ENCODE assay signal across 19 mouse cellular contexts in genomic region chr17:88580556-88580955, GRCm38 (mm10). TPM values are rescaled to one million over a fixed set of nuclear protein-coding genes. Genes with fewer than 3 reads are reported as not detected.
DNase-seq lines count a peak whose midpoint lies in the region; ATAC-seq and TF ChIP-seq lines count a peak whose summit lies in the region.
"Had no signal": no experiment of that assay in that cellular context is flagged by ENCODE, and none has a peak within 500 bp of the region (broad histone marks: within the 10 kb centered on the region; RNA-seq: fewer than 3 reads in every experiment).

No protein-coding gene starts in this region.

- no peaks in the 10 kb centered on the region for H3K9me3 ChIP-seq in intestine, embryonic 16.5 days (ENCODE audit: control insufficient read depth, low read length)
- no peaks in the 10 kb centered on the region for H3K9me3 ChIP-seq in intestine, embryonic 15.5 days
- 0 out of 2 replicates have a peak, but pooled peaks cover 4% of the 10 kb centered on the region for H3K9me3 ChIP-seq in liver, postnatal 0 days (ENCODE audit: low read length)
- H3K9me3 ChIP-seq in stomach, embryonic 15.5 days: no peaks in the 10 kb centered on the region
- H3K9me3 ChIP-seq: embryonic facial prominence, embryonic 12.5 days; hindbrain, embryonic 13.5 days; limb, embryonic 13.5 days; neural tube, embryonic 12.5 days had no signal

- no peak overlapping the region for H3K4me2 ChIP-seq in intestine, embryonic 16.5 days (ENCODE audit: low read depth, low read length)
- H3K4me2 ChIP-seq in intestine, embryonic 15.5 days (replicated peaks): no peak overlapping the region
- H3K4me2 ChIP-seq in liver, postnatal 0 days (ENCODE audit: low read depth, low read length): no peak overlapping the region
- no peak overlapping the region for H3K4me2 ChIP-seq in stomach, embryonic 15.5 days
- H3K4me2 ChIP-seq: embryonic facial prominence, embryonic 12.5 days; heart, embryonic 11.5 days; hindbrain, embryonic 13.5 days; limb, embryonic 13.5 days; midbrain, embryonic 13.5 days; neural tube, embryonic 12.5 days had no signal

- H3K27me3 ChIP-seq in intestine, embryonic 16.5 days (replicated peaks; ENCODE audit: control insufficient read depth, insufficient read depth, low read length): no peaks in the 10 kb centered on the region
- no peaks in the 10 kb centered on the region for H3K27me3 ChIP-seq in intestine, embryonic 15.5 days (replicated peaks)
- no peaks in the 10 kb centered on the region for H3K27me3 ChIP-seq in liver, postnatal 0 days (ENCODE audit: insufficient read depth, low read length)
- H3K27me3 ChIP-seq in spleen, adult 2 months (ENCODE audit: control insufficient read depth, insufficient read depth, low read length): no peaks in the 10 kb centered on the region
- H3K27me3 ChIP-seq in stomach, embryonic 15.5 days (replicated peaks): no peaks in the 10 kb centered on the region
- H3K27me3 ChIP-seq: embryonic facial prominence, embryonic 12.5 days; hindbrain, embryonic 13.5 days; limb, embryonic 13.5 days; midbrain, embryonic 13.5 days; neural tube, embryonic 12.5 days had no signal

- H3K9ac ChIP-seq in intestine, embryonic 16.5 days (ENCODE audit: low read depth, low read length): no peak overlapping the region
- H3K9ac ChIP-seq in intestine, embryonic 15.5 days: no peak overlapping the region
- no peak overlapping the region for H3K9ac ChIP-seq in liver, postnatal 0 days (replicated peaks)
- no peak overlapping the region for H3K9ac ChIP-seq in stomach, embryonic 15.5 days
- H3K9ac ChIP-seq: embryonic facial prominence, embryonic 12.5 days; hindbrain, embryonic 13.5 days; limb, embryonic 13.5 days; liver, embryonic 14.5 days; midbrain, embryonic 13.5 days; neural tube, embryonic 12.5 days had no signal

- no peak for DNase-seq in liver, postnatal 0 days
- no peak for DNase-seq in liver
- no peak for DNase-seq in spleen, adult 2 months (ENCODE audit: low read depth in 1 of 2, low spot score in 2 of 2)
- no peak for DNase-seq in spleen, postnatal 14 days (ENCODE audit: low spot score in 2 of 2)
- DNase-seq in layer of hippocampus, adult 9-10 months (ENCODE audit: low spot score): no peak
- DNase-seq: adrenal gland, postnatal 36 days; cerebellum, adult 18-20 months; layer of hippocampus, postnatal 36 days had no signal

- H3K4me3 ChIP-seq in intestine, embryonic 16.5 days (ENCODE audit: low read length): no peak overlapping the region
- H3K4me3 ChIP-seq in intestine, embryonic 15.5 days (replicated peaks): no peak overlapping the region
- H3K4me3 ChIP-seq in liver, postnatal 0 days (ENCODE audit: low read depth, low read length): no peak overlapping the region
- H3K4me3 ChIP-seq in spleen, adult 2 months (ENCODE audit: extremely low read depth, insufficient read depth, insufficient read length): no peak overlapping the region
- H3K4me3 ChIP-seq in stomach, embryonic 15.5 days (replicated peaks): no peak overlapping the region
- H3K4me3 ChIP-seq: embryonic facial prominence, embryonic 12.5 days; hindbrain, embryonic 13.5 days; limb, embryonic 13.5 days; midbrain, embryonic 13.5 days; neural tube, embryonic 12.5 days had no signal

- H3K4me1 ChIP-seq in intestine, embryonic 16.5 days (ENCODE audit: control insufficient read depth, insufficient read depth, low read length): peaks cover 17% of the 10 kb centered on the region
- peaks cover 14% of the 10 kb centered on the region; the same call in 1 of the 2 replicates for H3K4me1 ChIP-seq in intestine, embryonic 15.5 days (replicated peaks)
- H3K4me1 ChIP-seq in liver, postnatal 0 days (ENCODE audit: insufficient read depth): peaks cover 3% of the 10 kb centered on the region
- H3K4me1 ChIP-seq in spleen, adult 2 months (ENCODE audit: control insufficient read depth, insufficient read depth, insufficient read length): peaks cover 21% of the 10 kb centered on the region; the same call in 1 of the 2 replicates
- peaks cover 12% of the 10 kb centered on the region; the same call in 1 of the 2 replicates for H3K4me1 ChIP-seq in stomach, embryonic 15.5 days
- H3K4me1 ChIP-seq: embryonic facial prominence, embryonic 12.5 days; hindbrain, embryonic 13.5 days; limb, embryonic 13.5 days; midbrain, embryonic 13.5 days; neural tube, embryonic 12.5 days had no signal

- no peak for TF ChIP-seq EP300 in liver, postnatal 0 days (IDR thresholded peaks at IDR 0.05; ENCODE audit: low read depth)

- no peak for ATAC-seq in intestine, embryonic 16.5 days
- no peak for ATAC-seq in intestine, embryonic 15.5 days
- ATAC-seq in liver, postnatal 0 days: no peak
- 0 out of 2 replicates have a peak, but pooled peaks have one; percentile 11 for ATAC-seq in stomach, embryonic 15.5 days (ENCODE audit: insufficient read depth, low FRiP score, low read depth)
- ATAC-seq: forebrain, embryonic 14.5 days; midbrain, embryonic 13.5 days had no signal

- 58% methylated on average over 6 of the region's 6 CpGs for WGBS in intestine, embryonic 16.5 days
- WGBS in intestine, embryonic 15.5 days: 60% methylated on average over 6 of the region's 6 CpGs
- 72% methylated on average over 6 of the region's 6 CpGs for WGBS in liver, postnatal 0 days (ENCODE audit: insufficient replicate concordance)
- 87% methylated on average over 6 of the region's 6 CpGs for WGBS in spleen, adult 2 months
- WGBS in stomach, embryonic 15.5 days: 61% methylated on average over 6 of the region's 6 CpGs

- no peak for TF ChIP-seq CTCF in liver, postnatal 0 days (IDR thresholded peaks at IDR 0.05; ENCODE audit: low read depth)
- no peak for TF ChIP-seq CTCF in spleen, adult 2 months (IDR thresholded peaks at IDR 0.05; ENCODE audit: extremely low read depth, insufficient read depth, insufficient read length, insufficient replicate concordance)

- H3K27ac ChIP-seq in intestine, embryonic 16.5 days (ENCODE audit: low read length): peak overlapping the region; percentile 17; the same call in 1 of the 2 replicates
- H3K27ac ChIP-seq in intestine, embryonic 15.5 days: no peak overlapping the region
- peak overlapping the region; percentile 74 for H3K27ac ChIP-seq in liver, postnatal 0 days (ENCODE audit: low read depth)
- peak overlapping the region; percentile 94 for H3K27ac ChIP-seq in spleen, adult 2 months (ENCODE audit: insufficient read depth, low read length)
- H3K27ac ChIP-seq in stomach, embryonic 15.5 days: peak overlapping the region; percentile 28; the same call in 1 of the 2 replicates
- H3K27ac ChIP-seq: embryonic facial prominence, embryonic 12.5 days; hindbrain, embryonic 13.5 days; limb, embryonic 13.5 days; liver, embryonic 14.5 days; midbrain, embryonic 13.5 days; neural tube, embryonic 12.5 days had no signal

- no peak for TF ChIP-seq POLR2A in spleen, adult 2 months (IDR thresholded peaks at IDR 0.05; ENCODE audit: low read depth, low read length)

- H3K36me3 ChIP-seq in intestine, embryonic 16.5 days (ENCODE audit: control insufficient read depth, insufficient read depth, low read length): peaks cover 18% of the 10 kb centered on the region
- H3K36me3 ChIP-seq in intestine, embryonic 15.5 days: peaks cover 26% of the 10 kb centered on the region
- H3K36me3 ChIP-seq in liver, postnatal 0 days (replicated peaks; ENCODE audit: insufficient read depth, low read length): peaks cover 68% of the 10 kb centered on the region
- H3K36me3 ChIP-seq in spleen, adult 2 months (ENCODE audit: control insufficient read depth, insufficient read depth, low read length): peaks cover 22% of the 10 kb centered on the region
- H3K36me3 ChIP-seq in stomach, embryonic 15.5 days: peaks cover 25% of the 10 kb centered on the region

RNA-seq across cellular contexts. Expression of gene Ston1, which starts 16.9 kb away (rescaled TPM):
- polyA plus RNA-seq in intestine, embryonic 16.5 days (2015; fragmentation: Nextera tagmentation; extraction: Ambion mirVana): 3.9 and 4.3 TPM in 2 replicates
- polyA plus RNA-seq in intestine, embryonic 15.5 days (2015; fragmentation: Nextera tagmentation; extraction: Ambion mirVana): 6.2 and 6.6 TPM in 2 replicates
- 0.70 and 0.99 TPM in 2 replicates for polyA plus RNA-seq in liver, postnatal 0 days (2015; fragmentation: Nextera tagmentation; extraction: Ambion mirVana)
- 7.4 and 9.3 TPM in 2 replicates for polyA plus RNA-seq in spleen, adult 2 months (2012; rRNA removed)
- polyA plus RNA-seq in stomach, embryonic 15.5 days (2015; fragmentation: Nextera tagmentation; extraction: Ambion mirVana): 5.1 and 5.9 TPM in 2 replicates

RNA-seq across cellular contexts. Expression of gene Ppp1r21, which starts 50.6 kb away (rescaled TPM):
- polyA plus RNA-seq in intestine, embryonic 16.5 days (2015; fragmentation: Nextera tagmentation; extraction: Ambion mirVana): 16.8 and 17.8 TPM in 2 replicates
- polyA plus RNA-seq in intestine, embryonic 15.5 days (2015; fragmentation: Nextera tagmentation; extraction: Ambion mirVana): 21.4 and 22.4 TPM in 2 replicates
- polyA plus RNA-seq in liver, postnatal 0 days (2015; fragmentation: Nextera tagmentation; extraction: Ambion mirVana): 9.0 TPM in 2 replicates
- polyA plus RNA-seq in spleen, adult 2 months (2012; rRNA removed): 27.4 and 28.5 TPM in 2 replicates
- polyA plus RNA-seq in stomach, embryonic 15.5 days (2015; fragmentation: Nextera tagmentation; extraction: Ambion mirVana): 21.4 and 21.7 TPM in 2 replicates
